Mouse (Mus musculus) lung, postnatal 0 days (tissue): Measurements from ENCODE around the gene Lsg1. TPM values are rescaled to one million over a fixed set of nuclear protein-coding genes. Genes with fewer than 3 reads are reported as not detected.

Experiments
- ATAC-seq: fragments of 200-750 bp; cut with Nextera tagmentation; 2 replicates; pipeline ENCODE4 v1.8.0; 2017; ENCODE audit warnings: moderate library complexity
- DNase-seq: peaks from one replicate; pipeline ENCODE4 v3.0.0-alpha.2; 2016; ENCODE audit warnings: low spot score
- H3K27ac ChIP-seq: fragments of 300-500 bp; sonication (generic); 2 replicates; pipeline ENCODE4 v1.5.1; 2014; ENCODE audit warnings: antibody characterized with exemption, mild to moderate bottlenecking, low read length, mixed read lengths
- H3K27me3 ChIP-seq: fragments of 300-500 bp; sonication (generic); replicated peaks from 2 replicates; pipeline ENCODE4 v1.6.1; 2014; ENCODE audit warnings: low read length, mixed read lengths; ENCODE audit not compliant: insufficient read depth
- H3K36me3 ChIP-seq: fragments of 300-500 bp; sonication (generic); 2 replicates; pipeline ENCODE4 v1.6.1; 2014; ENCODE audit warnings: low read length, mixed read lengths; ENCODE audit not compliant: insufficient read depth
- H3K4me1 ChIP-seq: fragments of 300-500 bp; sonication (generic); 2 replicates; pipeline ENCODE4 v1.6.1; 2014; ENCODE audit warnings: antibody characterized with exemption, low read depth, low read length, mixed read lengths; ENCODE audit not compliant: insufficient read depth
- H3K4me2 ChIP-seq: fragments of 300-500 bp; sonication (generic); replicated peaks from 2 replicates; pipeline ENCODE4 v1.6.1; 2014; ENCODE audit warnings: low read depth, mild to moderate bottlenecking, low read length, moderate library complexity, mixed read lengths
- H3K4me3 ChIP-seq: fragments of 300-500 bp; sonication (generic); 2 replicates; pipeline ENCODE4 v1.5.1; 2014; ENCODE audit warnings: low read depth, low read length
- H3K9ac ChIP-seq: fragments of 300-500 bp; sonication (generic); replicated peaks from 2 replicates; pipeline ENCODE4 v1.6.1; 2014; ENCODE audit warnings: low read depth, mild to moderate bottlenecking
- H3K9me3 ChIP-seq: fragments of 300-500 bp; sonication (generic); 2 replicates; pipeline ENCODE4 v1.6.1; 2016; ENCODE audit warnings: low read length, mixed read lengths
- CTCF ChIP-seq: IDR thresholded peaks from 2 replicates; pipeline ENCODE4 v1.5.1; 2016; ENCODE audit warnings: antibody characterized with exemption, mild to moderate bottlenecking
- EP300 ChIP-seq: IDR thresholded peaks from 2 replicates; pipeline ENCODE4 v1.6.1; 2016; ENCODE audit warnings: antibody characterized with exemption, mild to moderate bottlenecking, control low read depth
- WGBS: fragments of 180-500 bp; shearing (Covaris S2); extraction: QIAGEN DNeasy Blood & Tissue Kit; methylation state at CpG from one replicate; pipeline ENCODE4 v1.1.7; 2014; 5-methylcytosine and 5-hydroxymethylcytosine counted together
- polyA plus RNA-seq: library from polyadenylated mRNA; unstranded; fragments of >200 nt; fragmentation: Nextera tagmentation; extraction: Ambion mirVana; gene quantifications from 2 replicates; pipeline ENCODE4 v1.2.1, GENCODE M21; 2015

Lsg1 gene
- polyA plus RNA-seq, 1 experiment from 2014 or later: 28.2 TPM

DNA sequence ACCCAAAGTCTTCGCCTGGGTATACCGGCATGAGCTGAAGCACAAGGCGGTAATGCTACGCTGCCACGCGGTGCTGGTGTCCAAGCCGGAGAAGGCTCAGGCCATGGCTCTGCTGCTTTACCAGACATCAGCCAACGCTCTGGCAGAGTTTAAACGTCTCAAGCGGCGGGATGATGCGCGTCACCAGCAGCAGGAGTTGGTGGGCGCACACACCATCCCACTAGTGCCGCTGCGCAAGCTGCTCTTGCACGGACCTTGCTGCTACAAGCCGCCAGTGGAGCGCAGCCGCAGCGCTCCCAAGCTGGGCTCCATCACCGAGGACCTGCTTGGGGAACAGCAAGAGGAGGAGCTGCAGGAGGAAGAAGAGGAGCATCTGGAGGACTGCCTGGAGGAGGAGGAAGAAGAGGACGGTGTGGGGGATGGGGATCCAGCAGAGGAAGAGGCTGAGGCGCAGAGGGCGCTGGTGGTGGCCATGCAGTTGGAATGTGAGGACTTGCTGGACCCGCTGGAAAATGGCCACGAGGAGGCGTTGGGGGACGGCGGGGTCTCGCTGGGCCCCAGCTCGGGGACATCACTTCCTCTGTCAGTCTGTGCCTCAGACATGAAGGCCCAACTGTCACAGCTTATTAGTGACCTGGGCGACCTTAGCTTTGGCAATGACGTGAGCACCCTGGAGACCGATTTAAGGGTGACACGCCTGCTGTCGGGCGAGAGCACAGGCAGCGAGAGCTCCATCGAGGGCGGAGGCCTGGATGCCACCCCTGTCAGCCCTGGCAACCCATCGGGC lies 13.8 kb upstream of the Lsg1 start:
- peaks cover 33% of the 10 kb centered on the region; the same call in 1 of the 2 replicates for H3K4me1 ChIP-seq
- TF ChIP-seq CTCF: peak; percentile 78
- TF ChIP-seq EP300: no peak; the same call in 1 of the 2 replicates
- no peaks in the 10 kb centered on the region for H3K9me3 ChIP-seq
- ATAC-seq (peak; percentile 39), DNase-seq (peak; percentile 89)
- no peaks in the 10 kb centered on the region for H3K36me3 ChIP-seq
- H3K27me3 ChIP-seq: no peaks in the 10 kb centered on the region
- peak overlapping the region; percentile 81 for H3K4me2 ChIP-seq
- H3K4me3 ChIP-seq: peak overlapping the region; percentile 70
- H3K27ac ChIP-seq: peak overlapping the region; percentile 95
- WGBS: 2% methylated on average over 40 of the region's 42 CpGs
- H3K9ac ChIP-seq: peak overlapping the region; percentile 86

DNA sequence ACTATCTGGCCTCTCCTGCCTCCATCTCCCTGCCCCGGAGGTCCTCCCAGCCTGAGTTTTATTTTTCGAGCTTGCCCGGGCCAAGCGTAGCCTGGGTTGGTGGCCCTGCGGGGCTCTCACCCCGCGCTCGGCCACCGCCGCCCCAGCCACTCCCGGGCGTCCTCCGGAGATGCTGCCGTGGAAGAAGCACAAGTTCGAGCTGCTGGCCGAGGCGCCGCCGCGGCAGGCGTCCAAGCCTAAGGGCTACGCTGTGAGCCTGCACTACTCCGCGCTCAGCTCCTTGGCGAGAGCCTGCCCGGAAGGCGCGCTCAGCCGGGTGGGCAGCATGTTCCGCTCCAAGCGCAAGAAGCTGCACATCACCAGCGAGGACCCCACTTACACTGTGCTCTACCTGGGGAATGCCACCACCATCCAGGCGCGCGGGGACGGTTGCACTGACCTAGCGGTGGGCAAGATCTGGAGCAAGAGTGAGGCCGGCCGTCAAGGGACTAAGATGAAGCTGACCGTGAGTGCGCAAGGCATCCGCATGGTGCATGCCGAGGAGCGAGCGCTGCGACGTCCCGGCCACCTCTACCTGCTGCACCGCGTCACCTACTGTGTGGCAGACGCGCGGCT lies 13.1 kb upstream of the Lsg1 start:
- peak overlapping the region; percentile 95 for H3K27ac ChIP-seq
- H3K9me3 ChIP-seq: no peaks in the 10 kb centered on the region
- under 1% methylated on average over 52 of the region's 53 CpGs for WGBS
- peak overlapping the region; percentile 81 for H3K4me2 ChIP-seq
- H3K27me3 ChIP-seq: no peaks in the 10 kb centered on the region
- peak overlapping the region; percentile 70 for H3K4me3 ChIP-seq
- ATAC-seq (no peak), DNase-seq (peak; percentile 51)
- no peaks in the 10 kb centered on the region for H3K36me3 ChIP-seq
- H3K4me1 ChIP-seq: peaks cover 39% of the 10 kb centered on the region; the same call in 1 of the 2 replicates
- TF ChIP-seq CTCF: no peak
- TF ChIP-seq EP300: no peak
- H3K9ac ChIP-seq: peak overlapping the region; percentile 86

DNA sequence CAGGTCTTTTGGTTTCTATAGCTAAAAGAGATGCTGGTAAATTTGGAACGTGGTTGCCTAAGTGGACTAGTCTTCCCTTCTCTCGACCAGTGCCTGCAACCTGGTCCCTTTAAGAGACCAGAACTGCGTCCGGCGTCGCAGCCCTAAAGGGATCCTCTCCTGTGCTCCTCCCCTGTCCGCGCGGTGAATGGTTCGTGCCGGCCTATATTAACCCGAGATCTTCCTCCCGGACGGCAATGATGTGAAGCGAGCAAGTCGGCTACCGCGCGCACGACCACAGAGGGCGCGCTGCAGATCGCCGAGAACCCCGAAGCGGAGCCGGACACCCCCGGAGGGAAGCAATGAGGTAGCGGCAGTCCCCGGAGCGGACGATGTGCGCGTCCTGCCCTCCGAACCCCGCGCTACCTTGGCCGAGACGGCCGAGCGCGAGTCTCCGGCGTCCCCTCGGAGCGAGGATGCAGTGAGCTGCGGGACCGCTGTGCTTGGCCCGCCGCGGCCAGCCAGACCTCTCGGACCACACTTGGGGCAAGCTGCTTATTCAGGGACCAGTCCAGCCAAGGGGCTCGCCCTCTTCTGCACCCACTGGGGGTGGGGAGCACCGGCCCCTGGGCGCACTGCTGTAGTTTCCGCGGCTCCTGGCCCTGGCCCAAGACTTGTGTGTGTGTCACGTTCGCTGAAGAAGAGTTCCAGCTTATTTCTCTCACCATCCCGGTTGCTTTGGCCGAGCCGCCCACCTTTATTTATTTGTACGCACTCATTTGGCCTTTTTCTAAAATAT lies 12.3 kb upstream of the Lsg1 start, which contains the start of gene Fam43a:
Fam43a (plus strand) TSS at position 233 of the 778 bp plus-strand sequence.
- peak within 1 kb of the TSS; percentile 81 for H3K4me2 ChIP-seq
- peaks cover 41% of the 10 kb centered on the region; the same call in 1 of the 2 replicates for H3K4me1 ChIP-seq
- peak; percentile 96 for DNase-seq
- TF ChIP-seq EP300 (no peak), CTCF (peak; percentile 69)
- no peaks in the 10 kb centered on the region for H3K9me3 ChIP-seq
- peak within 1 kb of the TSS; percentile 95 for H3K27ac ChIP-seq
- H3K9ac ChIP-seq: peak within 1 kb of the TSS; percentile 86
- no peaks in the 10 kb centered on the region for H3K36me3 ChIP-seq
- H3K27me3 ChIP-seq: no peaks in the 10 kb centered on the region
- peak within 1 kb of the TSS; percentile 70 for H3K4me3 ChIP-seq
- WGBS: 1% methylated on average over 63 of the region's 63 CpGs
- peak; percentile 84 for ATAC-seq

DNA sequence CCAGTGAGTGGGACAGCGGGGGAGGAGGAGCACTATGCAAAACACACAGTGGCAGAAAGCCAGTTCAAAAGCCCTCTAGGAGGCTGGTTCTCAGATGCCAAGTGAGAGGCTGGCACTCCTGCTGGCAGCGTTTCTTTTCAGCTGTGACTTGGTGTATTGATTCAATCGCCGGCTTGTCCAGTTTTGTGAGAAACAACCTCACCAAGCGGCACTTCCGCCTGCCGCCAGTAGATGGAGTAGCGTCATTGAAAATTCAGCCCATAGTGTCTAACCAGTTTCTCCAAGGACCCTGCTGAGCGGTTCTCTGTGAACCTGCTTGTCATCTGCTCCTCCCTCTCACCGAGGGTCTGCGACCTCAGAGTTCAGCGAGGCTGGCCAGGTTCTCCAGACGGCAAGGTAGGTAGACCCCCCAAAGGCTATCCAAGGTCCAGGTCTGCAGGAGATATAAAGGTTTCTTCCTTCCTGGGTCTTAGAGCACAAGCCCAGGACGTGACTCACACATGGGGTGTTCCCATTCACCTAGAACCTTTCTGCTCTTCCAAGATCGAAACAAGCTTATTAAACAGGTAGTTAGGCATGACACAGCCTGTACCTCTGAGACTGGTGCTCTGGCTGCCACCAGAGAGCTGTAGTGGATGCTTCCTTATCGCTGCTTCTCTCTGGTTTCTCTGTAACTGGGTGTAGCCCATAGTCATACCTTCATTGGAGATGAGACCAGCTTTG lies 9.7 kb upstream of the Lsg1 start:
- Histone ChIP-seq H3K9ac (no peak overlapping the region), H3K36me3 (no peaks in the 10 kb centered on the region), H3K4me3 (no peak overlapping the region), H3K27ac (no peak overlapping the region), H3K4me1 (peaks cover 23% of the 10 kb centered on the region; the same call in 1 of the 2 replicates), H3K9me3 (no peaks in the 10 kb centered on the region), H3K4me2 (peak overlapping the region; percentile 36), H3K27me3 (no peaks in the 10 kb centered on the region)
- TF ChIP-seq EP300: peak; percentile 29; the same call in 1 of the 2 replicates
- peak; percentile 92 for TF ChIP-seq CTCF
- peak; percentile 92 for DNase-seq
- WGBS: 9% methylated on average over 16 of the region's 16 CpGs
- peak; percentile 19 for ATAC-seq

DNA sequence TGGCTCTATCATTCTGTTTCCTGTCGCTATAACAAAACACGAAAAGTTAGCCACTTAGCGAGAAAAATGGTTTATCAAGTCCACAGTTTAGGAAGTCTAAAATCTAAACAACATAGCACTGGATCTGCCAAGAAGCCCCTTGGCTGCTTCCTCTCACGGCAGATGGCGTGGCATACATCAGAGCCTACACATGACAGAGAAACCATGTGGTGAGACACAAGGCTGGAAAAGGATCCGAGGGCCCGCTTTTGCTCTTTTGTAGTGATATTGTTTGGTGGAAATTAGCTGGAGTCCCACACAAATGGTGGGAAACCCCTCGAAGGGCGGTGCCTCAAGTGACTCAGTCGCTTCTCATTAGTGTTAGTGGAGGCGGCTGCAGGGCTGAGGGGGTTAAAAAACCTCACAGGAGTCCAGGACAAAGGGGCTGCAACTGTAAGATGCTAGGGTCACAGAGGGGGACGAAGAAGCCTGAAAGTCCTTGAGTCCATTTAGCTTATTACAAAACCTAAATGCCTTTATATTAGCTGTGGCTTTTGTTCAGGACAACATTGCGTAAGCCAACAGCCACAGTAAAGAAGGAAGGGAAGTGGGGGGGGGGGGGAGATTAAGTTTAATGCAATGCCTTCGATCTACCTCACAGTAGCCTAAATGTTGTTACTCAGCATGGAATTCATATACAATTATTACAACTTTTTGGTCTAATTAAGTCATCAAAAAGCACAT lies 8.6 kb upstream of the Lsg1 start:
- TF ChIP-seq CTCF (no peak), EP300 (no peak)
- 0 out of 2 replicates have a peak overlapping the region, but pooled peaks have one; percentile 20 for H3K27ac ChIP-seq
- H3K4me1 ChIP-seq: peaks cover 16% of the 10 kb centered on the region; the same call in 1 of the 2 replicates
- H3K4me3 ChIP-seq: no peak overlapping the region
- H3K27me3 ChIP-seq: no peaks in the 10 kb centered on the region
- no peak overlapping the region for H3K9ac ChIP-seq
- H3K36me3 ChIP-seq: no peaks in the 10 kb centered on the region
- DNase-seq (peak; percentile 59), ATAC-seq (no peak)
- H3K9me3 ChIP-seq: no peaks in the 10 kb centered on the region
- WGBS: 43% methylated on average over 14 of the region's 14 CpGs
- no peak overlapping the region for H3K4me2 ChIP-seq
